Mouse (Mus musculus): ENCODE results near the gene Zbtb8b. TPM values are rescaled to one million over a fixed set of nuclear protein-coding genes. Genes with fewer than 3 reads are reported as not detected.
"Not testable (repeated sequence)": the region's sequence is repeated elsewhere in the genome, so short reads cannot be mapped to it uniquely, and the experiment has no call there.

Zbtb8b gene
- polyA plus RNA-seq, 1 experiment from 2014 or later, result 5.7 TPM

GRCm38 (mm10) chr4:129459726-129460125 is 19.1 kb upstream of the Zbtb8b start:
- Histone ChIP-seq H3K27ac (ENCODE audit: low read length) (no peak overlapping the region), H3K27me3 (ENCODE audit: insufficient read depth, low read length) (no peaks in the 10 kb centered on the region), H3K9me3 (ENCODE audit: low read length) (no peaks in the 10 kb centered on the region), H3K9ac (replicated peaks; ENCODE audit: low read length) (peak overlapping the region; percentile 10; the same call in 1 of the 2 replicates), H3K4me3 (ENCODE audit: low read length) (no peak overlapping the region), H3K36me3 (ENCODE audit: insufficient read depth, low read length) (no peaks in the 10 kb centered on the region), H3K4me1 (ENCODE audit: insufficient read depth, low read length) (peaks cover 14% of the 10 kb centered on the region), H3K4me2 (replicated peaks; ENCODE audit: low read depth, low read length) (no peak overlapping the region)
- no peak for ATAC-seq (ENCODE audit: low FRiP score, low TSS enrichment)
- 75% methylated on average over 3 of the region's 3 CpGs for WGBS

- H3K27me3 ChIP-seq (ENCODE audit: insufficient read depth, low read length); H3K4me3 ChIP-seq (ENCODE audit: low read length); H3K9me3 ChIP-seq (ENCODE audit: low read length); ATAC-seq (ENCODE audit: low FRiP score, low TSS enrichment); H3K4me2 ChIP-seq (replicated peaks; ENCODE audit: low read depth, low read length); H3K27ac ChIP-seq (ENCODE audit: low read length); H3K36me3 ChIP-seq (ENCODE audit: insufficient read depth, low read length); H3K9ac ChIP-seq (replicated peaks; ENCODE audit: low read length); H3K4me1 ChIP-seq (ENCODE audit: insufficient read depth, low read length): not testable (repeated sequence)
- WGBS, result 82% methylated on average over 2 of the region's 2 CpGs
Observed at GRCm38 (mm10) chr4:129457311-129457710, 16.7 kb upstream of the Zbtb8b start.

GRCm38 (mm10) chr4:129456126-129456525 is 15.5 kb upstream of the Zbtb8b start:
- H3K4me3 ChIP-seq (ENCODE audit: low read length), result no peak overlapping the region
- H3K9ac ChIP-seq (replicated peaks; ENCODE audit: low read length), result no peak overlapping the region
- H3K27ac ChIP-seq (ENCODE audit: low read length), result no peak overlapping the region
- WGBS, result 64% methylated on average over 5 of the region's 5 CpGs
- no peaks in the 10 kb centered on the region for H3K36me3 ChIP-seq (ENCODE audit: insufficient read depth, low read length)
- H3K4me2 ChIP-seq (replicated peaks; ENCODE audit: low read depth, low read length), result no peak overlapping the region
- H3K9me3 ChIP-seq (ENCODE audit: low read length), result no peaks in the 10 kb centered on the region
- H3K27me3 ChIP-seq (ENCODE audit: insufficient read depth, low read length), result no peaks in the 10 kb centered on the region
- 0 out of 2 replicates have a peak, but pooled peaks cover 2% of the 10 kb centered on the region for H3K4me1 ChIP-seq (ENCODE audit: insufficient read depth, low read length)
- no peak for ATAC-seq (ENCODE audit: low FRiP score, low TSS enrichment)

GRCm38 (mm10) chr4:129455265-129455664 is 14.6 kb upstream of the Zbtb8b start:
- no peaks in the 10 kb centered on the region for H3K9me3 ChIP-seq (ENCODE audit: low read length)
- peak; percentile 81 for ATAC-seq (ENCODE audit: low FRiP score, low TSS enrichment)
- WGBS, result 1% methylated on average over 5 of the region's 5 CpGs
- no peaks in the 10 kb centered on the region for H3K4me1 ChIP-seq (ENCODE audit: insufficient read depth, low read length)
- H3K4me3 ChIP-seq (ENCODE audit: low read length), result no peak overlapping the region
- no peaks in the 10 kb centered on the region for H3K27me3 ChIP-seq (ENCODE audit: insufficient read depth, low read length)
- H3K27ac ChIP-seq (ENCODE audit: low read length), result no peak overlapping the region
- no peak overlapping the region for H3K4me2 ChIP-seq (replicated peaks; ENCODE audit: low read depth, low read length)
- H3K36me3 ChIP-seq (ENCODE audit: insufficient read depth, low read length), result no peaks in the 10 kb centered on the region
- no peak overlapping the region for H3K9ac ChIP-seq (replicated peaks; ENCODE audit: low read length)

GRCm38 (mm10) chr4:129451471-129452169 is 11.0 kb upstream of the Zbtb8b start:
- no peak overlapping the region for H3K9ac ChIP-seq (replicated peaks; ENCODE audit: low read length)
- no peak for ATAC-seq (ENCODE audit: low FRiP score, low TSS enrichment)

GRCm38 (mm10) chr4:129450851-129451250 is 10.2 kb upstream of the Zbtb8b start:
- no peaks in the 10 kb centered on the region for H3K27me3 ChIP-seq (ENCODE audit: insufficient read depth, low read length)
- no peak overlapping the region for H3K4me2 ChIP-seq (replicated peaks; ENCODE audit: low read depth, low read length)
- no peak for ATAC-seq (ENCODE audit: low FRiP score, low TSS enrichment)
- H3K4me1 ChIP-seq (ENCODE audit: insufficient read depth, low read length), result no peaks in the 10 kb centered on the region
- H3K9me3 ChIP-seq (ENCODE audit: low read length), result no peaks in the 10 kb centered on the region
- no peak overlapping the region for H3K4me3 ChIP-seq (ENCODE audit: low read length)
- WGBS, result 76% methylated on average over 2 of the region's 2 CpGs
- no peak overlapping the region for H3K27ac ChIP-seq (ENCODE audit: low read length)
- no peak overlapping the region for H3K9ac ChIP-seq (replicated peaks; ENCODE audit: low read length)
- no peaks in the 10 kb centered on the region for H3K36me3 ChIP-seq (ENCODE audit: insufficient read depth, low read length)

More at GRCm38 (mm10) chr4:129451471-129452169, 11.0 kb upstream of the Zbtb8b start:
- no peak overlapping the region for H3K4me3 ChIP-seq (ENCODE audit: low read length)
- 84% methylated on average over 15 of the region's 15 CpGs for WGBS
- no peaks in the 10 kb centered on the region for H3K27me3 ChIP-seq (ENCODE audit: insufficient read depth, low read length)
- no peaks in the 10 kb centered on the region for H3K4me1 ChIP-seq (ENCODE audit: insufficient read depth, low read length)
- H3K9me3 ChIP-seq (ENCODE audit: low read length), result no peaks in the 10 kb centered on the region
- H3K36me3 ChIP-seq (ENCODE audit: insufficient read depth, low read length), result no peaks in the 10 kb centered on the region
- H3K4me2 ChIP-seq (replicated peaks; ENCODE audit: low read depth, low read length), result no peak overlapping the region
- no peak overlapping the region for H3K27ac ChIP-seq (ENCODE audit: low read length)

- Histone ChIP-seq H3K9ac (replicated peaks; ENCODE audit: low read length) (no peak overlapping the region), H3K4me3 (ENCODE audit: low read length) (no peak overlapping the region), H3K27ac (ENCODE audit: low read length) (no peak overlapping the region), H3K4me1 (ENCODE audit: insufficient read depth, low read length) (no peaks in the 10 kb centered on the region), H3K36me3 (ENCODE audit: insufficient read depth, low read length) (no peaks in the 10 kb centered on the region), H3K4me2 (replicated peaks; ENCODE audit: low read depth, low read length) (no peak overlapping the region), H3K27me3 (ENCODE audit: insufficient read depth, low read length) (no peaks in the 10 kb centered on the region), H3K9me3 (ENCODE audit: low read length) (no peaks in the 10 kb centered on the region)
- ATAC-seq (ENCODE audit: low FRiP score, low TSS enrichment), result no peak
- 85% methylated on average over 6 of the region's 6 CpGs for WGBS
Observed at GRCm38 (mm10) chr4:129448713-129449112, 8.1 kb upstream of the Zbtb8b start.

GRCm38 (mm10) chr4:129447778-129448563 is 7.3 kb upstream of the Zbtb8b start:
- H3K4me2 ChIP-seq (replicated peaks; ENCODE audit: low read depth, low read length), result no peak overlapping the region
- 79% methylated on average over 11 of the region's 11 CpGs for WGBS
- no peak for ATAC-seq (ENCODE audit: low FRiP score, low TSS enrichment)
- no peak overlapping the region for H3K27ac ChIP-seq (ENCODE audit: low read length)
- H3K9ac ChIP-seq (replicated peaks; ENCODE audit: low read length), result no peak overlapping the region
- no peak overlapping the region for H3K4me3 ChIP-seq (ENCODE audit: low read length)
- H3K9me3 ChIP-seq (ENCODE audit: low read length), result no peaks in the 10 kb centered on the region
- no peaks in the 10 kb centered on the region for H3K4me1 ChIP-seq (ENCODE audit: insufficient read depth, low read length)
- 0 out of 2 replicates have a peak, but pooled peaks cover 2% of the 10 kb centered on the region for H3K27me3 ChIP-seq (ENCODE audit: insufficient read depth, low read length)
- H3K36me3 ChIP-seq (ENCODE audit: insufficient read depth, low read length), result no peaks in the 10 kb centered on the region

DNA sequence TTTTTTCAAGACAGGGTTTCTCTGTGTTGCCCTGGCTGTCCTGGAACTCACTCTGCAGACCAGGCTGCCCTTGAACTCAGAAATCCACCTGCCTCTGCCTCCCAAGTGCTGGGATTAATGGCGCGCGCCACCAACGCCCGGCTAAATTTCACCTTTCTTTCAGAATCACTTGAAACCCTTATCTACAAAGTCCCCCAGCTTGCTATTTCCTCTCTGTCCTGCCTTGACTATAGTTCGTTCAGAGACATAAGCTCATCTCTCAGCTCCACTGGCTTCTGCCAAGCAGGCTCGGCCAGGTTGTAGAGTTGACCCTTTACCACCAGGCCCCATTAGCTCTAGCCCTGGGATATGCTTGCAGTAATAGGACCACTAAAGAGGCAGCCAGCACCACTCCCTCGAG is 6.7 kb upstream of the Zbtb8b start:
- 72% methylated on average over 8 of the region's 8 CpGs for WGBS
- no peak for ATAC-seq (ENCODE audit: low FRiP score, low TSS enrichment)
- H3K4me3 ChIP-seq (ENCODE audit: low read length), result no peak overlapping the region
- H3K4me1 ChIP-seq (ENCODE audit: insufficient read depth, low read length), result no peaks in the 10 kb centered on the region
- H3K4me2 ChIP-seq (replicated peaks; ENCODE audit: low read depth, low read length), result no peak overlapping the region
- no peaks in the 10 kb centered on the region for H3K9me3 ChIP-seq (ENCODE audit: low read length)
- H3K27me3 ChIP-seq (ENCODE audit: insufficient read depth, low read length), result 0 out of 2 replicates have a peak, but pooled peaks cover 8% of the 10 kb centered on the region
- no peak overlapping the region for H3K9ac ChIP-seq (replicated peaks; ENCODE audit: low read length)
- H3K27ac ChIP-seq (ENCODE audit: low read length), result no peak overlapping the region
- H3K36me3 ChIP-seq (ENCODE audit: insufficient read depth, low read length), result no peaks in the 10 kb centered on the region

GRCm38 (mm10) chr4:129441145-129441544 is 492 bp upstream of the Zbtb8b start:
- H3K36me3 ChIP-seq (ENCODE audit: insufficient read depth, low read length), result no peaks in the 10 kb centered on the region
- no peaks in the 10 kb centered on the region for H3K9me3 ChIP-seq (ENCODE audit: low read length)
- H3K9ac ChIP-seq (replicated peaks; ENCODE audit: low read length), result no peak overlapping the region
- 29% methylated on average over 6 of the region's 6 CpGs for WGBS
- H3K27ac ChIP-seq (ENCODE audit: low read length), result no peak overlapping the region
- H3K4me3 ChIP-seq (ENCODE audit: low read length), result peak overlapping the region; percentile 61
- H3K27me3 ChIP-seq (ENCODE audit: insufficient read depth, low read length), result peaks cover 30% of the 10 kb centered on the region
- ATAC-seq (ENCODE audit: low FRiP score, low TSS enrichment), result no peak
- 0 out of 2 replicates have a peak, but pooled peaks cover 4% of the 10 kb centered on the region for H3K4me1 ChIP-seq (ENCODE audit: insufficient read depth, low read length)
- H3K4me2 ChIP-seq (replicated peaks; ENCODE audit: low read depth, low read length), result peak overlapping the region; percentile 72
